Mouse (Mus musculus) cerebellum, adult 2 months (tissue): ENCODE measurements around the gene Flnc. TPM values are rescaled to one million over a fixed set of nuclear protein-coding genes. Genes with fewer than 3 reads are reported as not detected.

Experiments used
- DNase-seq, 2 experiments: peaks; one replicate each; pipeline ENCODE4 v3.0.0; 2021
- H3K27ac ChIP-seq: fragments of 200-500 bp; 2 replicates; pipeline ENCODE4 v1.5.1; 2012; ENCODE audit warnings: low read length, control low read depth, inconsistent platforms; ENCODE audit not compliant: insufficient read depth
- H3K27me3 ChIP-seq: fragments of 200-500 bp; 2 replicates; pipeline ENCODE4 v1.6.1; 2012; ENCODE audit warnings: inconsistent platforms, mild to moderate bottlenecking, low read length, moderate library complexity; ENCODE audit not compliant: control insufficient read depth, insufficient read depth
- H3K4me1 ChIP-seq: fragments of 200-500 bp; 2 replicates; pipeline ENCODE4 v1.6.1; 2011; ENCODE audit warnings: low read length; ENCODE audit not compliant: control insufficient read depth, insufficient read depth
- H3K4me3 ChIP-seq: fragments of 200-500 bp; replicated peaks from 2 replicates; pipeline ENCODE3; 2011; ENCODE audit warnings: mild to moderate bottlenecking, low read depth, low read length, control low read depth; ENCODE audit not compliant: insufficient read depth
- CTCF ChIP-seq: fragments of 200-500 bp; IDR thresholded peaks from 2 replicates; pipeline ENCODE4 v1.5.1; 2011; ENCODE audit warnings: low read depth, mild to moderate bottlenecking, control low read depth, low read length, moderate library complexity, borderline replicate concordance; ENCODE audit not compliant: insufficient read depth
- POLR2A ChIP-seq: fragments of 200-500 bp; IDR thresholded peaks from 2 replicates; pipeline ENCODE4 v1.6.1; 2011; ENCODE audit warnings: low read length, control low read depth, borderline replicate concordance; ENCODE audit not compliant: insufficient read depth
- WGBS: fragments of 180-500 bp; shearing (Covaris S2); methylation state at CpG from one replicate; pipeline ENCODE4 v1.1.7; 2018; 5-methylcytosine and 5-hydroxymethylcytosine counted together
- polyA plus RNA-seq: library from polyadenylated mRNA; depleted of rRNA; stranded (reverse); fragments of >200 nt; gene quantifications from 2 replicates; pipeline ENCODE4 v1.2.3, GENCODE M21; 2012

The Flnc gene
- polyA plus RNA-seq, 1 experiment = 0.72 TPM

- Histone ChIP-seq H3K4me3 (peak overlapping the region; percentile 42), H3K27ac (no peak overlapping the region), H3K27me3 (no peaks in the 10 kb centered on the region), H3K4me1 (peaks cover under 1% of the 10 kb centered on the region; the same call in 1 of the 2 replicates)
- peak; percentile 59 to 60 for DNase-seq
- TF ChIP-seq POLR2A (no peak), CTCF (no peak)
- WGBS = 8% methylated on average over 33 of the region's 33 CpGs
These were observed 41.1 kb downstream of the Flnc start for GRCm38 (mm10) chr6:29473941-29474691.

- no peak for TF ChIP-seq CTCF
- DNase-seq = no peak
- Histone ChIP-seq H3K4me3 (no peak overlapping the region), H3K4me1 (no peaks in the 10 kb centered on the region), H3K27ac (no peak overlapping the region), H3K27me3 (no peaks in the 10 kb centered on the region)
- 67% methylated on average over 2 of the region's 2 CpGs for WGBS
These were observed 41.7 kb downstream of the Flnc start for GRCm38 (mm10) chr6:29474736-29475135.

- H3K4me3 ChIP-seq = no peak overlapping the region
- WGBS = 80% methylated on average over 13 of the region's 13 CpGs
- no peaks in the 10 kb centered on the region for H3K27me3 ChIP-seq
- TF ChIP-seq CTCF = no peak
- TF ChIP-seq POLR2A = no peak
- H3K4me1 ChIP-seq = no peaks in the 10 kb centered on the region
- H3K27ac ChIP-seq = no peak overlapping the region
- DNase-seq = no peak
These were observed 49.6 kb downstream of the Flnc start for GRCm38 (mm10) chr6:29482691-29483090.

GRCm38 (mm10) chr6:29484716-29485559 is 51.9 kb downstream of the Flnc start:
- H3K27me3 ChIP-seq = no peaks in the 10 kb centered on the region
- 7% methylated on average over 26 of the region's 26 CpGs for WGBS
- H3K4me1 ChIP-seq = no peaks in the 10 kb centered on the region
- TF ChIP-seq POLR2A = no peak
- TF ChIP-seq CTCF = peak; percentile 87
- H3K4me3 ChIP-seq = peak overlapping the region; percentile 38
- peak; percentile 38 to 60 for DNase-seq
- H3K27ac ChIP-seq = no peak overlapping the region

DNA sequence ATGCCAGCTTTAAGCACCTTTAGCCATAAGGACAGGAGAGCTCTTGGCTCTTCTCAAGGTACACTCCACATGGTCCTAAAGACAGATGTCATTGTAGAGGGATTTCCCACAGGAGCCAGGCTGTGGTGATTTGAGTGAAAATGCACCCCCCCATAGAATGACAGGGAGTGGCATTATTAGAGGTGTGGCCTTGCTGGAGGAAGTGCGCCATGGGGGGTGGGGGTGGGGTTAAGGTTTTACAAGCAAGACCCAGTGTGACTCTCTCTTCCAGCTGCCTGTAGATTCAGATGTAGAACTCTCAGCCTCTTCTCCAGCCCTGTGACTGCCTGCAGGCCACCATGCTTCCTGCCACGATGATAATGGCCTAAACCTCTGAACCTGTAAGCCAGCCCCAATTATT is 52.9 kb downstream of the Flnc start:
- DNase-seq = no peak
- H3K4me3 ChIP-seq = no peak overlapping the region
- no peaks in the 10 kb centered on the region for H3K27me3 ChIP-seq
- WGBS = 68% methylated on average over 2 of the region's 2 CpGs
- no peaks in the 10 kb centered on the region for H3K4me1 ChIP-seq
- no peak for TF ChIP-seq CTCF
- no peak overlapping the region for H3K27ac ChIP-seq

GRCm38 (mm10) chr6:29494101-29494500 is 61.0 kb downstream of the Flnc start:
- Histone ChIP-seq H3K4me1 (no peaks in the 10 kb centered on the region), H3K27me3 (no peaks in the 10 kb centered on the region), H3K27ac (no peak overlapping the region), H3K4me3 (no peak overlapping the region)
- 83% methylated on average over 4 of the region's 4 CpGs for WGBS
- TF ChIP-seq POLR2A = no peak
- no peak for TF ChIP-seq CTCF
- DNase-seq = no peak

GRCm38 (mm10) chr6:29496270-29496669 is 63.2 kb downstream of the Flnc start:
- Histone ChIP-seq H3K27ac (no peak overlapping the region), H3K27me3 (no peaks in the 10 kb centered on the region), H3K4me3 (no peak overlapping the region), H3K4me1 (no peaks in the 10 kb centered on the region)
- DNase-seq = no peak
- WGBS = 12% methylated on average over 25 of the region's 25 CpGs
- TF ChIP-seq POLR2A = no peak
- no peak for TF ChIP-seq CTCF

DNA sequence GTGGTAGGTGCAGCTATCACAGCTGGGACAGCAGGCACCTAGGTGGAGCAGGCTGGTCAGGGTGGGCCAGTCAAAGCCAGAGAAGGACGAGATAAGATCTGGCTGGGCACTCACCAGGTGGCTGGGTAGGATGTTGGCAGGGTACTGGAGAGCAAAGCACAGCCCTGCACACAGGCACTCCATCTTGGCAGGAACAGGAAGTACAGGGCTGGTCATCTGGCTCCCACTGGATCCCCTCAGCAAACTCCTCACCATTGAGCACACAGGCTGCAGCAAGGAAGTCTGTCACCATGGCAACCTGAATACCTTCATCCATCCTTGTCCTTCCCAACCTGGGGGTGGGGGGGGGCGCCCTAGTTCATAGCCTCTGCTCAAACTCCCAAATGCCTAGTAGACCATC is 64.7 kb downstream of the Flnc start:
- 13% methylated on average over 2 of the region's 2 CpGs for WGBS
- Histone ChIP-seq H3K27me3 (no peaks in the 10 kb centered on the region), H3K4me3 (no peak overlapping the region), H3K4me1 (no peaks in the 10 kb centered on the region), H3K27ac (no peak overlapping the region)
- no peak for DNase-seq
- TF ChIP-seq CTCF = no peak
- TF ChIP-seq POLR2A = no peak
